Mouse (Mus musculus): ENCODE data around the gene Flna.

DNA sequence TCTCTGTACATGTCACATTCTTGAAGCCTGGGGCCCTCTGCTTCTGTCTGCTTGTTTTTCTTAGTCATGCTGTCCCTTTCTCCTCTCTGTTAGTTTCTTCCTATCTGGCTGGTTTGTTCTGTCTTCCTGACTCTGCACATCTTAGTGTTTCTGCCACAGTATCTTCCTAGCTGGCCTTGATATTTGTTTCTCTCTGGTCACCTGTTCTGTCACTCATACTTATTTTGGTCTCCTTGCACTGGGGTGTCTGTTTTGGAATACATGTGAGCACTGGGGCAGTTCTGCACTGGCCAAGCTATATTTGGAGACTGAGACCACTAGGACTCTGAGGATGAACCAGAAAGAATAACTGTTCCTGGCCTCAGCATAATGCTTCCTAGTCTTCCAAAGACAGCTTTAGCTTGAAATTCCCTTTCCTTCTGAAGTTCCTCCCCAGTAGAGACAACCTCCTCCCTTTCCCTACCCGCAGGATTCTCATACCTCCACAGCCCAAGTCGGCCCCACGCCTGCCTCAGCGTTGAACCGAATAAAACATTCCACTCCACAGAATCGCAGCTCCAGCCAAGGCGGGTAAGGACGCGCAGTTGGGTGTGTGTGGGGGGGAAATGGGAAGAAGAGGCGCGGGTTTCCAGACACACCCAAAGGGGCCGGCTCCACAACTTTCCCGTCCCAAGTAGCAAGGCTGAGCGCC lies 31.6 kb upstream of the Flna start:
- no peak for TF ChIP-seq POLR2A (IDR thresholded peaks at IDR 0.05; ENCODE audit: insufficient read depth, low read depth, low read length)
- no peak for TF ChIP-seq CTCF (IDR thresholded peaks at IDR 0.05; ENCODE audit: insufficient read depth, low read depth, low read length)
